ENCODE assay signal across 30 mouse cellular contexts in genomic region chr7:131256841-131257240, GRCm38 (mm10).
DNase-seq lines count a peak whose midpoint lies in the region; ATAC-seq lines count a peak whose summit lies in the region.
"Had no signal": no experiment of that assay in that cellular context is flagged by ENCODE, and none has a peak within 500 bp of the region (broad histone marks: within the 10 kb centered on the region; RNA-seq: fewer than 3 reads in every experiment).

No protein-coding gene starts in this region.

- H3K36me3 ChIP-seq in liver, embryonic 15.5 days (replicated peaks), result no peaks in the 10 kb centered on the region
- no peaks in the 10 kb centered on the region for H3K36me3 ChIP-seq in liver, embryonic 11.5 days (ENCODE audit: control insufficient read depth, insufficient read depth, low read length)
- H3K36me3 ChIP-seq in megakaryocyte, embryonic 14.5 days (replicated peaks; ENCODE audit: low read length), result no peaks in the 10 kb centered on the region
- no peaks in the 10 kb centered on the region for H3K36me3 ChIP-seq in stomach, embryonic 16.5 days (ENCODE audit: control insufficient read depth, insufficient read depth, low read length)
- H3K36me3 ChIP-seq: embryonic facial prominence, embryonic 15.5 days; heart, embryonic 10.5 days; heart, embryonic 15.5 days; hindbrain, embryonic 12.5 days; liver, embryonic 13.5 days; midbrain, embryonic 10.5 days; neural tube, embryonic 12.5 days had no signal

- WGBS in liver, embryonic 15.5 days (ENCODE audit: insufficient replicate concordance), result 72% methylated on average over 5 of the region's 5 CpGs
- 82% methylated on average over 5 of the region's 5 CpGs for WGBS in liver, embryonic 11.5 days
- 85% methylated on average over 5 of the region's 5 CpGs for WGBS in stomach, embryonic 16.5 days

- no peak overlapping the region for H3K4me2 ChIP-seq in liver, embryonic 15.5 days
- no peak overlapping the region for H3K4me2 ChIP-seq in liver, embryonic 11.5 days
- no peak overlapping the region for H3K4me2 ChIP-seq in stomach, embryonic 16.5 days (ENCODE audit: low read depth, low read length)
- H3K4me2 ChIP-seq: embryonic facial prominence, embryonic 15.5 days; forebrain, embryonic 13.5 days; heart, embryonic 15.5 days; hindbrain, embryonic 12.5 days; liver, embryonic 13.5 days; neural tube, embryonic 12.5 days had no signal

- DNase-seq in adrenal gland, postnatal 10 days, result peak; percentile 6
- no peak for DNase-seq in adrenal gland, adult (ENCODE audit: inconsistent age in 2 of 2, low spot score in 1 of 2)
- DNase-seq in liver, embryonic 11.5 days (ENCODE audit: low spot score), result no peak
- DNase-seq in spleen, postnatal 14 days (ENCODE audit: low spot score in 2 of 2), result no peak
- DNase-seq: adrenal gland, postnatal 14 days; cerebellum, adult 11 months; cerebellum, adult 9-11 months; gastrocnemius, postnatal 25 days; heart, adult 11 months; kidney, adult 11 months; kidney, postnatal 14 days; liver, embryonic 13.5 days; right cerebral cortex, postnatal 4 days; thymus, postnatal 14 days had no signal

- no peaks in the 10 kb centered on the region for H3K9me3 ChIP-seq in liver, embryonic 15.5 days (replicated peaks)
- no peaks in the 10 kb centered on the region for H3K9me3 ChIP-seq in liver, embryonic 11.5 days (ENCODE audit: control insufficient read depth, low read length)
- H3K9me3 ChIP-seq in megakaryocyte, embryonic 14.5 days, result no peaks in the 10 kb centered on the region
- no peaks in the 10 kb centered on the region for H3K9me3 ChIP-seq in stomach, embryonic 16.5 days (replicated peaks; ENCODE audit: control insufficient read depth, low read length)
- H3K9me3 ChIP-seq: embryonic facial prominence, embryonic 15.5 days; forebrain, embryonic 13.5 days; heart, embryonic 10.5 days; heart, embryonic 15.5 days; hindbrain, embryonic 12.5 days; liver, embryonic 13.5 days; midbrain, embryonic 10.5 days; neural tube, embryonic 12.5 days had no signal

- no peak overlapping the region for H3K4me3 ChIP-seq in liver, embryonic 15.5 days (replicated peaks)
- H3K4me3 ChIP-seq in liver, embryonic 11.5 days (ENCODE audit: low read depth, low read length), result no peak overlapping the region
- peak overlapping the region; percentile 51 for H3K4me3 ChIP-seq in megakaryocyte, embryonic 14.5 days (replicated peaks)
- H3K4me3 ChIP-seq in stomach, embryonic 16.5 days (replicated peaks; ENCODE audit: low read length), result no peak overlapping the region
- H3K4me3 ChIP-seq: embryonic facial prominence, embryonic 15.5 days; forebrain, embryonic 13.5 days; heart, embryonic 10.5 days; heart, embryonic 15.5 days; hindbrain, embryonic 12.5 days; liver, embryonic 13.5 days; midbrain, embryonic 10.5 days; myocyte; neural tube, embryonic 12.5 days had no signal

- no peaks in the 10 kb centered on the region for H3K4me1 ChIP-seq in liver, embryonic 15.5 days (replicated peaks)
- no peaks in the 10 kb centered on the region for H3K4me1 ChIP-seq in liver, embryonic 11.5 days (replicated peaks; ENCODE audit: control insufficient read depth, insufficient read depth, low read length)
- no peaks in the 10 kb centered on the region for H3K4me1 ChIP-seq in megakaryocyte, embryonic 14.5 days
- no peaks in the 10 kb centered on the region for H3K4me1 ChIP-seq in stomach, embryonic 16.5 days (ENCODE audit: control insufficient read depth, insufficient read depth, low read length)
- H3K4me1 ChIP-seq: embryonic facial prominence, embryonic 15.5 days; forebrain, embryonic 13.5 days; heart, embryonic 10.5 days; hindbrain, embryonic 12.5 days; liver, embryonic 13.5 days; midbrain, embryonic 10.5 days; neural tube, embryonic 12.5 days had no signal

- H3K9ac ChIP-seq in liver, embryonic 15.5 days, result no peak overlapping the region
- no peak overlapping the region for H3K9ac ChIP-seq in liver, embryonic 11.5 days (ENCODE audit: low read depth, low read length)
- H3K9ac ChIP-seq in stomach, embryonic 16.5 days (ENCODE audit: low read length), result no peak overlapping the region
- H3K9ac ChIP-seq: embryonic facial prominence, embryonic 15.5 days; forebrain, embryonic 13.5 days; heart, embryonic 15.5 days; hindbrain, embryonic 12.5 days; liver, embryonic 13.5 days; neural tube, embryonic 12.5 days had no signal

- ATAC-seq in liver, embryonic 15.5 days (ENCODE audit: insufficient read depth), result peak; percentile 22; the same call in 1 of the 2 replicates
- no peak for ATAC-seq in liver, embryonic 11.5 days (replicated peaks; ENCODE audit: low FRiP score)
- no peak for ATAC-seq in megakaryocyte, adult 5-6 weeks (ENCODE audit: poor library complexity, severe bottlenecking)
- peak; percentile 60; the same call in 1 of the 2 replicates for ATAC-seq in stomach, embryonic 16.5 days (ENCODE audit: insufficient read depth, low FRiP score)
- ATAC-seq: activated CD4-positive, CD25-positive, alpha-beta regulatory T cell, adult 4 months; forebrain, embryonic 13.5 days; hindbrain, postnatal 0 days; midbrain, embryonic 16.5 days had no signal

- H3K27me3 ChIP-seq in liver, embryonic 15.5 days, result no peaks in the 10 kb centered on the region
- H3K27me3 ChIP-seq in liver, embryonic 11.5 days (replicated peaks; ENCODE audit: control insufficient read depth, insufficient read depth, low read length), result no peaks in the 10 kb centered on the region
- H3K27me3 ChIP-seq in megakaryocyte, embryonic 14.5 days (replicated peaks), result peaks cover 2% of the 10 kb centered on the region
- H3K27me3 ChIP-seq in stomach, embryonic 16.5 days (ENCODE audit: control insufficient read depth, insufficient read depth, low read length), result no peaks in the 10 kb centered on the region
- H3K27me3 ChIP-seq: embryonic facial prominence, embryonic 15.5 days; forebrain, embryonic 13.5 days; heart, embryonic 15.5 days; hindbrain, embryonic 12.5 days; liver, embryonic 13.5 days; neural tube, embryonic 12.5 days had no signal

- no peak overlapping the region for H3K27ac ChIP-seq in liver, embryonic 15.5 days (replicated peaks)
- no peak overlapping the region for H3K27ac ChIP-seq in liver, embryonic 11.5 days (ENCODE audit: low read depth, low read length)
- H3K27ac ChIP-seq in stomach, embryonic 16.5 days (ENCODE audit: low read length), result no peak overlapping the region
- H3K27ac ChIP-seq: embryonic facial prominence, embryonic 15.5 days; forebrain, embryonic 13.5 days; heart, embryonic 10.5 days; heart, embryonic 15.5 days; hindbrain, embryonic 12.5 days; hindbrain, postnatal 0 days; liver, embryonic 13.5 days; macrophage; midbrain, embryonic 10.5 days; neural tube, embryonic 12.5 days had no signal

Comparison
In these comparisons a context has a peak if more than half of its experiments do, and no peak if none do; other contexts are left out.
1. ATAC-seq: peak in liver, embryonic 15.5 days (single experiment) and stomach, embryonic 16.5 days (single experiment); none in liver, embryonic 11.5 days (single experiment) and megakaryocyte, adult 5-6 weeks (single experiment).